Mouse (Mus musculus): ENCODE measurements at regions not wholly inside any gene's neighbourhood (a gene's known extent, or its start where the extent isn't known, plus 50 kb on each side); places are given as distances from the start of the nearest gene placed in this dataset.

DNA sequence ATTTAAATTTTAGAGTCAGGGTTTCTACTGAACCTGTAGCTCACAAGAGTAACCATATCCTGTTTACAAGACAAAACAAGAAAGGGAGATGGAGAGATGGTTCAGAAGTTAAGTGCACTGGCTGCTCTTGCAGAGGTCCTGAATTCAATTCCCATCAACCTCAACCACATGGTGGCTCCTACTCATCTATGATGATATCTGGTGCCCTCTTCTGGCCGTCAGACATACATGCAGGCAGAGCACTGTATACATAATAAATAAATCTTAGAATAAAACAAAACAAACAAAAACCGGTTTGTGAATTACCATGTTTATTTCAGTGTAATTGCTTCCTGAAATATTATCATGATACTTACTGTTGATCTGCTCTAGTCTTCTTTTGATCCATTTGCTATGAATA lies 845.4 kb downstream of the Pcdh18 start:
- 63% methylated on average over 2 of the region's 2 CpGs for WGBS
- Histone ChIP-seq H3K9me3 (no peaks in the 10 kb centered on the region), H3K27ac (no peak overlapping the region), H3K4me3 (no peak overlapping the region), H3K36me3 (replicated peaks) (no peaks in the 10 kb centered on the region), H3K27me3 (ENCODE audit: poor library complexity, severe bottlenecking) (no peaks in the 10 kb centered on the region), H3K4me1 (no peaks in the 10 kb centered on the region)
- DNase-seq (ENCODE audit: extremely low spot score, low spot score) = no peak

DNA sequence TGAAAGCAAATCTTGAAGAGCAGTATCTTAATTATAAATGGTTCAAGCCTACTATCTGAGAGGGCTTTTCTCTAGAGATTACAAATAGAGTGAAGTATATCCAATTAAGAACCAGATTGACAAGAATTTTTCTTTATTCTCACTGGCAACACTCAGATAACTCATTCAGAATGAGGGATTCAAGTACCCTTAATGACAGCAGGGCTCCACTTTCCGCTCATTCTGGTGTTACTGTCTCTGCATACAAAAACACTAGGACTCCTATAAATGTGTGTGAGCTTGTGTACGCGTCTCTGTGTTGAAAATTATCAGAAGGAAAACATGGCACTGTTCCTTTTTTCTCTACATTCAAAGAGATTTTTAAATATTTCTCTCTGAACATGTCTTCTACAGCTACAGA lies 866.7 kb downstream of the Pcdh18 start:
- no peak for DNase-seq (ENCODE audit: extremely low spot score, low spot score)
- H3K27ac ChIP-seq = no peak overlapping the region
- H3K36me3 ChIP-seq (replicated peaks) = no peaks in the 10 kb centered on the region
- H3K9me3 ChIP-seq = no peaks in the 10 kb centered on the region
- WGBS = 85% methylated on average over 3 of the region's 3 CpGs
- no peak overlapping the region for H3K4me3 ChIP-seq
- H3K27me3 ChIP-seq (ENCODE audit: poor library complexity, severe bottlenecking) = no peaks in the 10 kb centered on the region
- no peaks in the 10 kb centered on the region for H3K4me1 ChIP-seq

DNA sequence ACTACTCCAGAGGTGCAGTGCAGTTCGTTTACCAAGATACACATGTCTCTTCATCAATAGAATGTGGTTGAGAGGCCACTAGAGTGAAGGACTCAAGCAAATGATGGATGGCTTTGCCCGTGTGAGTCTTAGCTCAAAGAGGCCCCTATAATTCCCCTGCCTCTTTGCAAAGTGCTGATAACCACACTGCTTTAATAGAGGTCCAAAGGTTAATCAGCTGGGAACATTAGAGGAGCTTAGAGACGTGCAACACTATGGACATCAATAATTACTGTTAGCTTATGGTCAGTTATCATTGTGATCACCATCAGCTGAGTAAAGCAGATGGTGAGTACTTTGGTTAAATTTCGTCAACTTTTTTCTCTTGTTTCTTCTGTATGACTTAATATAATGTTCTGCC lies 869.2 kb downstream of the Pcdh18 start:
- Histone ChIP-seq H3K4me1 (no peaks in the 10 kb centered on the region), H3K27me3 (ENCODE audit: poor library complexity, severe bottlenecking) (no peaks in the 10 kb centered on the region), H3K4me3 (no peak overlapping the region), H3K27ac (no peak overlapping the region), H3K36me3 (replicated peaks) (no peaks in the 10 kb centered on the region), H3K9me3 (no peaks in the 10 kb centered on the region)
- 64% methylated on average over 4 of the region's 4 CpGs for WGBS
- no peak for DNase-seq (ENCODE audit: extremely low spot score, low spot score)

DNA sequence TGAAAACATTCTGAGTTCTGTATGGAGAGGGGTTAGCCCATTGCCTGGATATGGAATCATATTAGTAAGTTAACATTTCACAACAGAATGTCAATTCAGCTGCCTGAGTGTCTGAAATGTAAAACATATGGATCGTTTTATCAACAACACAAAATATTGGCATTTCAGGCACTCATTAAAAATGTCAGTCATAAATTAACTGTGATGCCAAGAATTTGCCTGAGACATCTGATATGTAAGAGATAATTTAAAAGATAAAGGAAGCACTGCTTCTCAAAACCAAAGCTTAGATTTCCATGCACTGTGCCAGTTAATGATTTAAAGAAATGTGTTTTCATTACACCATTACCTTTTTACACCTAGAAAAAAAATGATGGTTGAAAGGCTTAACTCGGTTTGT lies 887.6 kb downstream of the Pcdh18 start:
- no peak for DNase-seq (ENCODE audit: extremely low spot score, low spot score)
- H3K27ac ChIP-seq = no peak overlapping the region
- 82% methylated on average over 2 of the region's 2 CpGs for WGBS
- H3K36me3 ChIP-seq (replicated peaks) = no peaks in the 10 kb centered on the region
- no peaks in the 10 kb centered on the region for H3K27me3 ChIP-seq (ENCODE audit: poor library complexity, severe bottlenecking)
- H3K9me3 ChIP-seq = no peaks in the 10 kb centered on the region
- H3K4me3 ChIP-seq = no peak overlapping the region
- H3K4me1 ChIP-seq = no peaks in the 10 kb centered on the region

DNA sequence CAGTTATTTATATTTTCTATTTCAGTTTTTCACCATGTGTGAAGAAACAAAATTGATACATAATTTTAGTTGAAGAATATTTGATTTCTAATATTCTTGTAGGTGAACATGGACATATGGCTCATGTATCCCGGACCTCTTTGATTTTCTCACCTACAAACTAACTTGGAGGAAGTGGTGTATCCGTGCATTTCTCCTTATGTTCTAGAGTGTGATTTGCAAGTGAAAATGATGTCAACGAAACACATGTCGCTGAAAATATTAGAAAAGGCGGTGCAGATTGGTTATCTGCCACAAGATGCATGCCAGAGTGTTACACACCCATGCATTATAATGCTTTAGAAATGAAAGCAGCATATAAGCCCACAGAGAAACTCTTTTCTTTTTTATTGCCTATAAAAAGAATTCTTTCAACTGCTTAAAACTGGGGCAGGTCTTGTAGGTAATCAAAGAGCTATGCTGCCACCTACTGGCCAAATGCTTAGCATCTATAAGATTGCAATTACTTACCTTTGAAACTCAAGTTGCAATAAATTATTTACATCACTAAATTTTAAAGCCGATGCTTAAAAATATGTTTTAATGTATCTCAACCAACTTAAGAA lies 911.0 kb downstream of the Pcdh18 start:
- Histone ChIP-seq H3K36me3 (replicated peaks) (no peaks in the 10 kb centered on the region), H3K9me3 (no peaks in the 10 kb centered on the region), H3K4me3 (no peak overlapping the region), H3K27me3 (ENCODE audit: poor library complexity, severe bottlenecking) (no peaks in the 10 kb centered on the region), H3K27ac (no peak overlapping the region), H3K4me1 (no peaks in the 10 kb centered on the region)
- WGBS = 68% methylated on average over 6 of the region's 6 CpGs
- DNase-seq (ENCODE audit: extremely low spot score, low spot score) = peak; percentile 40

DNA sequence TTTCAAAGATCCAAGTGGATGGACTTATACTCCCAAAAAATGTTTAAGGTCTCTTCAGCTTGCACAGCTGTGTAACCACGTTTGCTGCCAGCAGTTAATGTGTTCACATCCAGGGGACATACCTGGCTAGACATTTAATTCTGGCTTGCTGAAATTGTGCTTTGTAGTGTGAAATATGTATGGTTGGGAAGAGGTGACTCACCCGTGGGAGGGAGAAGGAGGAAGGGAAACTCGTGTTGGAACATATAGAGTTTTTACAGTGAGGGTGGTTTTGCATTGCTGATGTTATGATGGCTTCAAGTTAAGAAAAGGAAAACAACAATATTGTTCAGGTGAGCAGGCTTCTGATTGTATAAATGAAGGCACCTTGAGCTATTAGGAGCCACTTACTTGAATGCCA lies 916.4 kb downstream of the Pcdh18 start:
- no peaks in the 10 kb centered on the region for H3K27me3 ChIP-seq (ENCODE audit: poor library complexity, severe bottlenecking)
- no peak overlapping the region for H3K27ac ChIP-seq
- DNase-seq (ENCODE audit: extremely low spot score, low spot score) = no peak
- no peak overlapping the region for H3K4me3 ChIP-seq
- no peaks in the 10 kb centered on the region for H3K4me1 ChIP-seq
- no peaks in the 10 kb centered on the region for H3K9me3 ChIP-seq
- no peaks in the 10 kb centered on the region for H3K36me3 ChIP-seq (replicated peaks)
- 85% methylated on average over 3 of the region's 3 CpGs for WGBS

DNA sequence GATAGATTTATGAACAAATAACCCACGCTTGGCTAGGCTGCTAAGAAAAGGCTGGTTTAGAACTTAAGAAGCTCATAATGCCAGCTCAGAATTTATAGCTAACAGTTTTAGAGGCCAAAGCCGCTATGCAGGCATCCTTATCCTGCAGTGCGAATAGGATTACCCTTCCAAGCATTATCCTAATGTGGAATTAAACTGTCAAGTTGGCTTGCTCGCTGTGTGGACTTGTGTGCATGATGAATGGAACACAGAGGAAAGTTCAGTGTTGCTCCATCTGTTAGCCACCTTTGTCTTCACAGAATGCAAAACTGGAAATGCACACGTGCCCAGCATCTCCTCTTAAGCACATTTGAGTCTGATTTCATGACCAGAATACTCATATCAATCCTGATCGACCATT lies 933.8 kb downstream of the Pcdh18 start:
- Histone ChIP-seq H3K27ac (no peak overlapping the region), H3K9me3 (no peaks in the 10 kb centered on the region), H3K4me1 (no peaks in the 10 kb centered on the region), H3K27me3 (ENCODE audit: poor library complexity, severe bottlenecking) (no peaks in the 10 kb centered on the region), H3K36me3 (replicated peaks) (no peaks in the 10 kb centered on the region), H3K4me3 (no peak overlapping the region)
- 65% methylated on average over 6 of the region's 6 CpGs for WGBS
- no peak for DNase-seq (ENCODE audit: extremely low spot score, low spot score)

DNA sequence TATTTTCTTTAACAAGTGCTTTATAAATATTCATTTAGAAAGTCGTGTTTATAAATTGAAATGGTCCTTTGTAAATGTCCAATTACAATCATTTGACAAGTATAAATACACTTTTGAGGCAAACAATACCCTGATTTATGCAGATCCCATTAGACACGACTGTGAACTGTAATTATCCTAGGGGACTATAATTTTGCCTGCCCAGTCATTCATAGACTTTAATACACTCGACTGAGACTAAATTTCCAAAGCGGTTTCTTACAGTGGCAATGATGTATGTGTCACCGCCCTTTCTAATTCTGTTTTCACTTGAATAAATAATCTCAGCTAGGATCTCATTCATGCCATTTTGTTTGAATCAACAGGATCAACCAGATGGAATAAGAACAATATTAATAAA lies 952.7 kb downstream of the Pcdh18 start:
- no peaks in the 10 kb centered on the region for H3K27me3 ChIP-seq (ENCODE audit: poor library complexity, severe bottlenecking)
- no peak overlapping the region for H3K4me3 ChIP-seq
- H3K36me3 ChIP-seq (replicated peaks) = no peaks in the 10 kb centered on the region
- H3K4me1 ChIP-seq = peaks cover 5% of the 10 kb centered on the region
- H3K27ac ChIP-seq = no peak overlapping the region
- DNase-seq (ENCODE audit: extremely low spot score, low spot score) = no peak
- 78% methylated on average over 5 of the region's 5 CpGs for WGBS
- no peaks in the 10 kb centered on the region for H3K9me3 ChIP-seq

DNA sequence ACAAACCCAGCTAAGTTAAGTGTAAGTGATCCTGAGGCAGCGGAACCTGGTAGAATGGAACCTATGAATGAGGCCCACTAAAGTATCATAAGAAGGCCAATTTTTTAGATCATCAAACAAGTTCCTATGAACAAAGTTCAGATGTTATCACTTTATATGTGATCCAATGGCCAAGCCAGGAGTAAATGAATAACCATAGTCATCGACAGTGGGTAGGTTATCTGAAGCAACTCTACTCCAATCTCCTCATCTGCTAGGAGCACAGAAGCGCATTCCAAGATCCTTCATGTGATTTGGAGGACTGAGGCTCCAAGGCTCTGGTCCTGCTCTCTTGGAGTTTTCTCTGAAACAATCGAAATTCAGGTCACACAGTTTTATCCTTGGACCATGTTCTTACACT lies 985.4 kb downstream of the Pcdh18 start:
- no peaks in the 10 kb centered on the region for H3K9me3 ChIP-seq
- 92% methylated on average over 4 of the region's 4 CpGs for WGBS
- DNase-seq (ENCODE audit: extremely low spot score, low spot score) = no peak
- no peak overlapping the region for H3K27ac ChIP-seq
- no peak overlapping the region for H3K4me3 ChIP-seq
- H3K4me1 ChIP-seq = no peaks in the 10 kb centered on the region
- H3K36me3 ChIP-seq (replicated peaks) = no peaks in the 10 kb centered on the region
- no peaks in the 10 kb centered on the region for H3K27me3 ChIP-seq (ENCODE audit: poor library complexity, severe bottlenecking)

Data from forebrain, embryonic 10.5 days (tissue).